Comparison of ENCODE assay signal across 8 mouse cellular contexts in genomic region chr7:64839801-64840575, GRCm38 (mm10). TPM values are rescaled to one million over a fixed set of nuclear protein-coding genes. Genes with fewer than 3 reads are reported as not detected.
A peak's percentile ranks its signal among the peaks of the same experiment; 100 is the strongest.
DNase-seq lines count a peak whose midpoint lies in the region; ATAC-seq lines count a peak whose summit lies in the region.

No protein-coding gene starts in this region.

- WGBS in embryonic facial prominence, embryonic 13.5 days = under 1% methylated on average over 21 of the region's 21 CpGs
- WGBS in heart, embryonic 11.5 days (ENCODE audit: insufficient replicate concordance) = 1% methylated on average over 21 of the region's 21 CpGs
- 2% methylated on average over 21 of the region's 21 CpGs for WGBS in kidney, embryonic 15.5 days
- 1% methylated on average over 21 of the region's 21 CpGs for WGBS in limb, embryonic 13.5 days
- 2% methylated on average over 21 of the region's 21 CpGs for WGBS in midbrain, embryonic 16.5 days

- H3K4me1 ChIP-seq in embryonic facial prominence, embryonic 13.5 days = peaks cover 17% of the 10 kb centered on the region
- H3K4me1 ChIP-seq in heart, embryonic 11.5 days (ENCODE audit: control insufficient read depth, insufficient read depth, low read length) = 0 out of 2 replicates have a peak, but pooled peaks cover 3% of the 10 kb centered on the region
- H3K4me1 ChIP-seq in kidney, embryonic 15.5 days = peaks cover 16% of the 10 kb centered on the region
- peaks cover 11% of the 10 kb centered on the region for H3K4me1 ChIP-seq in limb, embryonic 13.5 days
- H3K4me1 ChIP-seq in midbrain, embryonic 16.5 days (ENCODE audit: control insufficient read depth, insufficient read depth, low read length) = peaks cover 15% of the 10 kb centered on the region

- no peak overlapping the region for H3K27ac ChIP-seq in embryonic facial prominence, embryonic 13.5 days
- H3K27ac ChIP-seq in heart, embryonic 11.5 days (ENCODE audit: low read depth, low read length) = no peak overlapping the region
- H3K27ac ChIP-seq in kidney, embryonic 15.5 days = 0 out of 2 replicates have a peak overlapping the region, but pooled peaks have one; percentile 56
- no peak overlapping the region for H3K27ac ChIP-seq in limb, embryonic 13.5 days
- no peak overlapping the region for H3K27ac ChIP-seq in midbrain, embryonic 16.5 days (ENCODE audit: low read length)

- DNase-seq in adrenal gland, adult 8-10 months = peak; percentile 39
- peak; percentile 64 for DNase-seq in telencephalon, adult 2 months (ENCODE audit: low read depth, low spot score)
- DNase-seq in spleen, postnatal 36 days (ENCODE audit: low spot score in 2 of 2) = no peak

- peak overlapping the region; percentile 51; the same call in 1 of the 2 replicates for H3K9ac ChIP-seq in embryonic facial prominence, embryonic 13.5 days
- peak overlapping the region; percentile 52; the same call in 1 of the 2 replicates for H3K9ac ChIP-seq in heart, embryonic 11.5 days (ENCODE audit: low read depth, low read length)
- H3K9ac ChIP-seq in kidney, embryonic 15.5 days = no peak overlapping the region
- H3K9ac ChIP-seq in limb, embryonic 13.5 days = no peak overlapping the region
- no peak overlapping the region for H3K9ac ChIP-seq in midbrain, embryonic 16.5 days (ENCODE audit: low read depth, low read length)

- H3K4me3 ChIP-seq in embryonic facial prominence, embryonic 13.5 days = peak overlapping the region; percentile 33
- peak overlapping the region; percentile 38 for H3K4me3 ChIP-seq in heart, embryonic 11.5 days (ENCODE audit: low read depth, low read length)
- peak overlapping the region; percentile 38 for H3K4me3 ChIP-seq in kidney, embryonic 15.5 days (replicated peaks)
- H3K4me3 ChIP-seq in limb, embryonic 13.5 days = peak overlapping the region; percentile 22; the same call in 1 of the 2 replicates
- H3K4me3 ChIP-seq in midbrain, embryonic 16.5 days (ENCODE audit: low read depth, low read length) = peak overlapping the region; percentile 24; the same call in 1 of the 2 replicates

- peak overlapping the region; percentile 61 for H3K4me2 ChIP-seq in embryonic facial prominence, embryonic 13.5 days
- H3K4me2 ChIP-seq in heart, embryonic 11.5 days = peak overlapping the region; percentile 74
- peak overlapping the region; percentile 66 for H3K4me2 ChIP-seq in kidney, embryonic 15.5 days
- peak overlapping the region; percentile 58 for H3K4me2 ChIP-seq in limb, embryonic 13.5 days (replicated peaks)
- peak overlapping the region; percentile 55 for H3K4me2 ChIP-seq in midbrain, embryonic 16.5 days (ENCODE audit: low read length)

- no peaks in the 10 kb centered on the region for H3K9me3 ChIP-seq in embryonic facial prominence, embryonic 13.5 days
- H3K9me3 ChIP-seq in heart, embryonic 11.5 days (replicated peaks; ENCODE audit: control insufficient read depth, low read length) = no peaks in the 10 kb centered on the region
- no peaks in the 10 kb centered on the region for H3K9me3 ChIP-seq in kidney, embryonic 15.5 days (replicated peaks)
- H3K9me3 ChIP-seq in limb, embryonic 13.5 days = no peaks in the 10 kb centered on the region
- no peaks in the 10 kb centered on the region for H3K9me3 ChIP-seq in midbrain, embryonic 16.5 days (replicated peaks; ENCODE audit: control insufficient read depth, low read length, poor library complexity, severe bottlenecking)

- peak; percentile 75 for ATAC-seq in embryonic facial prominence, embryonic 13.5 days (ENCODE audit: insufficient number of reproducible peaks, insufficient read depth, low FRiP score, low TSS enrichment, low read depth)
- ATAC-seq in heart, embryonic 11.5 days (replicated peaks; ENCODE audit: insufficient number of reproducible peaks, low FRiP score, low TSS enrichment) = peak; percentile 42; the same call in 1 of the 2 replicates
- ATAC-seq in kidney, embryonic 15.5 days (replicated peaks; ENCODE audit: low FRiP score) = peak; percentile 94
- ATAC-seq in limb, embryonic 13.5 days (ENCODE audit: low FRiP score, low read depth) = peak; percentile 87
- peak; percentile 58 for ATAC-seq in midbrain, embryonic 16.5 days

- H3K36me3 ChIP-seq in embryonic facial prominence, embryonic 13.5 days = no peaks in the 10 kb centered on the region
- H3K36me3 ChIP-seq in heart, embryonic 11.5 days (ENCODE audit: control insufficient read depth, insufficient read depth, low read length) = no peaks in the 10 kb centered on the region
- H3K36me3 ChIP-seq in kidney, embryonic 15.5 days = no peaks in the 10 kb centered on the region
- H3K36me3 ChIP-seq in limb, embryonic 13.5 days = no peaks in the 10 kb centered on the region
- H3K36me3 ChIP-seq in midbrain, embryonic 16.5 days (ENCODE audit: control insufficient read depth, insufficient read depth, low read length) = no peaks in the 10 kb centered on the region

- H3K27me3 ChIP-seq in embryonic facial prominence, embryonic 13.5 days = 0 out of 2 replicates have a peak, but pooled peaks cover 5% of the 10 kb centered on the region
- no peaks in the 10 kb centered on the region for H3K27me3 ChIP-seq in heart, embryonic 11.5 days (ENCODE audit: control insufficient read depth, insufficient read depth, low read length)
- H3K27me3 ChIP-seq in kidney, embryonic 15.5 days = no peaks in the 10 kb centered on the region
- H3K27me3 ChIP-seq in limb, embryonic 13.5 days = no peaks in the 10 kb centered on the region
- no peaks in the 10 kb centered on the region for H3K27me3 ChIP-seq in midbrain, embryonic 16.5 days (ENCODE audit: control insufficient read depth, insufficient read depth, low read depth, low read length)

RNA-seq across cellular contexts. Expression of gene Nsmce3, which starts 32.8 kb away (rescaled TPM):
- 10 to 100 TPM in 2 of 4 experiments, 1 to 10 TPM in 2; 8.7 to 12.0 (median 9.9) TPM for total RNA-seq in adrenal gland, adult 8-10 months (2022)
- 13.3 and 14.1 TPM in 2 replicates for polyA plus RNA-seq in embryonic facial prominence, embryonic 13.5 days (2015; fragmentation: Nextera tagmentation; extraction: Ambion mirVana)
- 9.7 and 10.1 TPM in 2 replicates for polyA plus RNA-seq in heart, embryonic 11.5 days (2014; fragmentation: Nextera tagmentation; extraction: Ambion mirVana)
- polyA plus RNA-seq in kidney, embryonic 15.5 days (2015; fragmentation: Nextera tagmentation; extraction: Ambion mirVana) = 10.5 and 10.8 TPM in 2 replicates
- 10.7 and 11.5 TPM in 2 replicates for polyA plus RNA-seq in limb, embryonic 13.5 days (2015; fragmentation: Nextera tagmentation; extraction: Ambion mirVana)
- 10.3 and 11.5 TPM in 2 replicates for polyA plus RNA-seq in midbrain, embryonic 16.5 days (2015; fragmentation: Nextera tagmentation; extraction: Ambion mirVana)

Comparison
In these comparisons a context has a peak if more than half of its experiments do, and no peak if none do; other contexts are left out.
1. DNase-seq: peak in adrenal gland, adult 8-10 months (single experiment) and telencephalon, adult 2 months (single experiment); none in spleen, postnatal 36 days (0 of 2).
2. ATAC-seq: peak in every context shown above with its lines; median percentile 94 in kidney, embryonic 15.5 days; 87 in limb, embryonic 13.5 days; 75 in embryonic facial prominence, embryonic 13.5 days; 58 in midbrain, embryonic 16.5 days; 42 in heart, embryonic 11.5 days.
3. H3K9ac ChIP-seq: peak in embryonic facial prominence, embryonic 13.5 days (single experiment) and heart, embryonic 11.5 days (single experiment); none in kidney, embryonic 15.5 days (single experiment), limb, embryonic 13.5 days (single experiment) and midbrain, embryonic 16.5 days (single experiment).
4. Peak in every context shown above with its lines, with median percentiles within 50 percentile points of each other: H3K4me2 ChIP-seq and H3K4me3 ChIP-seq.